Mouse (Mus musculus): ENCODE measurements around the gene Kantr. TPM values are rescaled to one million over a fixed set of nuclear protein-coding genes. Genes with fewer than 3 reads are reported as not detected.

The Kantr gene
- total RNA-seq, 2 experiments from 2014 or later = 53.0 to 53.1 TPM

GRCm38 (mm10) chrX:152279384-152279783, 47.9 kb downstream of the Kantr start:
- no peak for DNase-seq

DNA sequence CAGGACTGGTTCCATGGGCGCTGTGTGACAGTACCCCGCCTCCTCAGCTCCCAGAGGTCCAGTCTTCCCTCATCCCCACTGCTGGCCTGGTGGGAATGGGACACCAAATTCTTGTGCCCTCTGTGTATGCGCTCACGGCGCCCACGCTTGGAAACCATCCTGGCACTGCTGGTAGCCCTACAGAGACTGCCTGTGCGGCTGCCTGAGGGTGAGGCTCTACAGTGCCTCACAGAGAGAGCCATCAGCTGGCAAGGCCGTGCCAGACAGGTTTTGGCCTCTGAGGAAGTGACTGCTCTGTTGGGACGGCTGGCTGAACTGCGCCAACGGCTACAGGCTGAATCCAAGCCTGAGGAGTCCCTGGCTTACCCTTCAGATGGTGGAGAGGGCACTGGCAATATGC, 56.1 kb downstream of the Kantr start:
- peak; percentile 9 to 12 for DNase-seq

Other genes starting within 250 kb of the Kantr start
- gene Iqsec2, start 183.2 kb downstream of the Kantr start, total RNA-seq (2021) = 100 to 1,000 TPM; 157 to 165 TPM
- gene Kdm5c, start 94.5 kb downstream of the Kantr start, total RNA-seq (2021) = 10 to 100 TPM; 54.2 to 62.3 TPM
- 100 to 1,000 TPM; 104 to 126 TPM for gene Tspyl2, start 14.9 kb upstream of the Kantr start, total RNA-seq (2021)
- 10 to 100 TPM; 14.0 to 14.9 TPM for gene Gpr173, start 41.2 kb upstream of the Kantr start, total RNA-seq (2021)
- not detected for gene Cldn34a, start 235.8 kb upstream of the Kantr start, total RNA-seq (2021)